Mouse (Mus musculus) MEL (cell line): ENCODE measurements around the gene Stard3nl.

Experiments used
- CHD2 ChIP-seq: IDR thresholded peaks from 2 replicates; pipeline ENCODE4 v1.6.1; 2011; ENCODE audit warnings: low read length, improper control_type of control experiment
- KAT2A ChIP-seq: conservative IDR thresholded peaks from 2 replicates; pipeline ENCODE4 v1.6.1; 2012; ENCODE audit warnings: low read depth, low read length, improper control_type of control experiment, inconsistent platforms
- POLR2A ChIP-seq, 2 experiments: IDR thresholded peaks; 2 replicates each; pipeline ENCODE4 v1.6.1; 2011 to 2012; ENCODE audit warnings: low read length in 2 of 2, mild to moderate bottlenecking in 2 of 2, control low read depth in 1 of 2, improper control_type of control experiment in 1 of 2, low read depth in 1 of 2, moderate library complexity in 1 of 2; ENCODE audit not compliant: control insufficient read depth in 1 of 2, insufficient read depth in 1 of 2, poor library complexity in 1 of 2

DNA sequence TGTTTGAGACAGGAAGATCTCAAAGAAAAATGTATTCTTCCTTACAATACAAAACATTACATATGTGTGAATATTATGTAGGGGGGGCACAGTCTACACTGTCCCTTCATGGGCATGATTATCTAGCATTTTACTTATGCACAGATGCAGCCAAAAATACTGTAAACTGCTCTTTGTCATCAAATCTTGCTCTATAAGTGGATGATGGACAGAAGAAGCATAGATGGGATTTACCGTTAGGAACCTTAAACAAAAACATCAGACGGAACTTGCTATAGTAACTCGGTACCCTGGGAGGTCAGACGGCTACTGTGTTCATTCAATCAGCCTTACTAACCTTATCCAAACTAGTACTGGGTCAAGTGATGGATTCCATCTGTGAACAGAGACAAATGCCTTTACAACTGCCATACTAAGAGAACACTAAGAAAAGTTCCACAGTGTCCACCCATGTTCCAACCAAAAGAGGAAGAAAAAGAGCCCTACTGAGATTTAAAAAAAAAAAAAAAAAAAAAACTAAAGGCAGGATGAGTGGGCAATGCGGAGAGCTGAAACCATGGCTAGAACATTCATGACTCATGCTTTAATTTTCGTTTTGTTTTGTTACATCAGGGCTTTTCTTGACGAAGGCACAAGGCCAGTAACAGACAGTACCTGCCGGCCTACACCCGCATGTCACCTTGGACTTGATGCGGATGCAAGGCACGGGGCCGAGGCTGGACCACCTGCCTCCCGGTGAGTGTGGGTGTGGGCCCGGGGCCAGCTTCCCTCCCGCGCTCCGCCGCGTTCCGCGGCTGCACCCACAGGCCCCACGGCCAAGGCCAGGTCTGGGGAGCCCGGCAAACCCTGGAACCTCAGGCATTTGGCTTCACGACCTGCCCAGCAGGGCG, 552 bp downstream of the Stard3nl start:
- TF ChIP-seq POLR2A (IDR thresholded peaks at IDR 0.05; ENCODE audit: control insufficient read depth in 1 of 2, insufficient read depth in 1 of 2, low read depth in 1 of 2, low read length in 2 of 2, poor library complexity in 1 of 2) (peak in 1 of 2 experiments; percentile 89; a peak in 2 of 4 replicates), KAT2A (no peak), CHD2 (no peak)
